Mouse (Mus musculus) embryo, embryonic 10.5 days (tissue): Measurements from ENCODE around the gene Inpp5a.

Experiments used
- DNase-seq: peaks from one replicate; pipeline ENCODE4 v3.0.0-alpha.2; 2015; ENCODE audit warnings: low spot score

Gene Inpp5a

DNA sequence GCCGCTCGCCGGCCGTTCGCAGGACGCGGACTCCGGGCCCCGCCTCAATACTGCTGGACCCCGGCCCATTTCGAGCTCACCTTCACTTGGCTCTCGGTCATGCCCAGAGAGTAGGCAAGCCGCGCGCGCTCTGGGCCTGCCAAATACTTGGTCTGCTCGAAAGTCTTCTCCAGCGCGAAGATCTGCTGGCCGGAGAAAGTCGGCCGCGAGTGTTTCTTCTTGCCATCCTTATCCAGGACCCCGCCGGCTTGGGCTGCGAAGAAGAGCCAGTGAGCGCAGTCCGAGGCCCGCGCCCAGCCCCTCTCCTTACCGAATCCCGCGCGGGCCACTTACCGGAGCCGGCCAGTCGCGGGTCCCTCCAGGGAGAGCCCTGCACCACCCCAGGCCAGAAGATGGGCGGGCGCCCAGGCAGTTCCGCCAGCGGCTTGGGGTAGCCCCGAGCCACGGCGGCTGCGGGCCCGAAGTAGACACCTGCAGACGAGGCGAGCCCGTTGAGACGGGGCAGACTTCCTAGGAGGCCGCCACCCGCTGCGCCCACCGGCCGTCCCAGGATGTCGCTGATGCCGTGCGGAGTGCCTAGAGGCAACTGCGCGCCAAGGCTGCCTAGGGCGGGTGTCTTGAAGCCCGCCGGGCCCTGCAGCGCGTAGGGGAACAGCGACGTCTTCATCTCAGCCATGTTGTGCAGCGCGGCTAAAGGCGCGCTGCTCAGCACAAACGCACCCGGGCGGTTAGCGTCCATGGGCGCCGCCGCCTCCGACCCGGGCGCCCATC lies 193.1 kb downstream of the Inpp5a start:
- peak; percentile 62 for DNase-seq

DNA sequence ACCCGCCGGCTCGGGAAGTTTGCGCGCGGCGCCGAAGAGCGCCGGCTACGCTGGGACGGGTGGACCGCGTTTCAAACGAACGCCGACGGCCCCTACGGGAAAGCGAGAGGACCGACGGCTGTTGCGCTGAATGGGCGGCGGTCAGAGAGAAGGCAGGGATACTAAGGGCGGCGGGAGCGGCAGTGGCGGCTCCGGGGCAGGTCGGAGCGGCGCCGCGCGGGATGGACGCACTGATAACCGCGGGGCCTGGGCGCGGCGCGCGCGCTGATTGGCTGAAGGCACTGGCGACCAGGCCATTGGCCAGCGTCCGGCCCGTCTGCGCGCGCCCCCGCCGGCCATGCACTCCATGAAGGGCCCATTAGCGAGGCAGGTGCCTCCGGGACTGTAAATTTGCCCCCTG lies 193.7 kb downstream of the Inpp5a start, which contains the start of gene Nkx6-2:
Gene Nkx6-2, minus strand, starts transcription at position 203 of the 400 bp plus-strand sequence.
- peak; percentile 85 for DNase-seq

DNA sequence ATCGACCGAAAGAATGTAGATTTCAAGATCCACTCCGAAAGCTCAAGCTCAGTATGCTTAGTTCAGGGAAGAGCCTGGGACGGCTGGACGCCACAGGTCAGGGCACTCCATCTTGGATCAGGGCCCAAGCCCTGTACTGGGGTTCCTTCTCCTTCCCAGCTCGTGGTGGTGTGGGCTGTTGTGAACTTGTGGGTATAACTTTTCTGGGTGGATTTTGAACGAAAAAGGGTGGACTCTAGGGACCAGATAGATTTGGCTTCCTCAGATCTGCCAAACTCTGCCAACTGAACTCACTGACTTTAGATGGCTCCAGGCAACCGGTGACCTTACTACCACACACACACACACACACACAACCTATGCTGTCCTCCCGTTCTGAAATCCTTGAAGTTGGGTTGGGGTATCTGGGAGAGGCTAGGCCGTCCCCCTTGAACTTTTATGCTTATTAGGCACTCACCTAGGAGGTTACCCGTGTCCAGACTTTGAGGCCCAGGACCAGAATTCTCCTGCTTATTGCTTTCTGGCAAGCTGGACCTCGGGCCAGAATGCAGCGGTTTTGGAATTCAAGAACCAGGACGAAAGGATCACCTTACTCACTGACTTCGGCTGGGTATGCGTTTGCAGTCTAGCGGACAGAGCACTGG lies 194.3 kb downstream of the Inpp5a start:
- DNase-seq, result peak; percentile 40

DNA sequence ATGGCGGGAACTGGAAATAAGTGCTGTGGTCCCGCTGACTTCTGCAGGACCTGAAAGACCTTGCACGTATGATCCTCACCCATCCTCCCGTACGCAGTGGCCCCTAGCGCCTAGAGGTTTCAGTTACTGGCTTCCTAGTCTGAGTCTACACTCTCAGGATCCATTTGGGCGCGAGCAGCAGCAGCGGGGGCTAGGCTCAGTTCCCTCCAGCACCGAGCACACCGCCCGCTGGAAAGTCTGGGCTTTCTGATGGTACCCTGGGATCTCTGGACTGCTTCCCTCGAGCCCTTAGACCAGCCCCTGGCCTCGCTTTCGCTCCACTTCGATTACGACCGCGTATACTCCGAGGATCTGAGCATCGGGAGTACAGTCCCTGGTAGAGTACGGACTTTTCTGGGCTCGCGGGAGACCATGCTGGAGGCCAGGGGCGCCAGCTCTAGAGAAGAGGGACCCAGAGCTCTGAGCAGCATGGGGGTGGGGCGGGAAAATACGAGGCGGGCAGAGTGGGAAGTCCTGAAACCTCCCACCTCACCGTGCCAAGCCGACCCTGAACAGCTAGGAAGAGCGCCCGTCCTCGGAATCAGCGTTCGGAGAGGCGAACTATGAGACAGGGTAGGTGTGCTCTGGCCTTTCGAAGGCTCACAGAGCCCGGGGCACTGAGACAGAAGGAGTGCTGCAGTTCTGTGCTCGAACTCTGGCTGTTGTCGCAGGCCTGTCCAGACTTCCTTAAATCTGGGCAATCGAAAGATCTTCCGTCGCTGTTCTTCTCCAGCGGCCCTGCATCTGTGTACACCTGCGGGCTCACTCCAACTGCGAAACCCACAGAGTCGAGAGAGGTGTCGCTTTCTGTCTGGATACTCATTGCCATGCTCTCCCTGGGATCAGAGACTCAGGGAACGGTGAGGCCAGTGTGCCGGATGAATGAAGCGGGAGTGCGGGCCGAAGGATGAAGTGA lies 195.6 kb downstream of the Inpp5a start:
- DNase-seq, result peak; percentile 49

DNA sequence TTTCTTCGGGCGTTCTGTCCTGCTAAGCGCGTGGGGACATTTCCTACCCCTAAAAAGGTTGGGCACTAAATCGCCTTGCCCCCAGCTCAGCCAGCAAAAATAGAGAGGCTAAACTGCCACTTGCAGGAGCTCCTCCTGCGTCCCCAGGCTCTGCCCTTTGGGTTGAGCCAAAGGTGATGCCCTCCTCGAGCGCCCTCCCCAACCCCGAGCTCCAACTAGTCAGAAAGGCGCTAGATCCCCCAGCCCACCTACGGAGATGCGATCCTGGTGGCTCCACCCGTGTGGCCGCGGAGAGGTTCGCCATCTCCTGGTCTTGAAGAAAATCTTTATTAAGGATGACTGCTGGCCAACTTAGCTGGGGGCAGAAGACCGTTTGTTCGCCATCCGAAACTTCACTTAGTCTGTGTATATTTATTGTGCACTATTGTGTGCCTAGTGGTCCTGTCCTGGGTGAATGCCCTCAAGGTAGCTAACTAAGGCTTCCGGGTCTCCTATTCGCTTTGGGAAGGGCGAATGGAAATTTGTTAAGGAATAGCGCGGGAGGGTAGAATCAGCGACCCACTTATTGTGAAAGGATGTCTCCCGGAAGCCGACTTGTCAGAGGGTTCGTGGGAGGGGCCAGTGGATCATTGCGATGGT lies 196.4 kb downstream of the Inpp5a start:
- peak; percentile 31 for DNase-seq

DNA sequence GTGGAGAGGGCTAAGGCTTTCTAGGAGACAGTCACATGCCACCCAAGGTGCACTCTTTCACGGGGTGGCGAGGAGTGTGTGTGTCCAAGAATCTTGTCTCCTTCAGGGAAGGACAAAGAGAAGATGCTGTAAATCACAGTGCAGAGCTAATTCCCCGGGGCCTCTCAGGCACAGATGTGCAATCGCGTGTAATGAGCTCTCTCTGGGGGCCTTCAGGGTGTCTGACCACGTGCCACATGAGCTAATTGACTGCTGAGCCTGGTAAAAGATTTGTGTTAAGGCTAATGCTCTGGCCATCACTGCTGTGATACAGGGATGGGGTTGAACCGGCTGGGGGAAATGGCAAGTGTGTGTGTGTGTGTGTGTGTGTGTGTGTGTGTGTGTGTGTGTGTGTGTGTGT lies 199.0 kb downstream of the Inpp5a start:
- DNase-seq, result peak; percentile 36

- DNase-seq, result peak; percentile 73
These were observed 201.4 kb downstream of the Inpp5a start for GRCm38 (mm10) chr7:139590302-139590701.

DNA sequence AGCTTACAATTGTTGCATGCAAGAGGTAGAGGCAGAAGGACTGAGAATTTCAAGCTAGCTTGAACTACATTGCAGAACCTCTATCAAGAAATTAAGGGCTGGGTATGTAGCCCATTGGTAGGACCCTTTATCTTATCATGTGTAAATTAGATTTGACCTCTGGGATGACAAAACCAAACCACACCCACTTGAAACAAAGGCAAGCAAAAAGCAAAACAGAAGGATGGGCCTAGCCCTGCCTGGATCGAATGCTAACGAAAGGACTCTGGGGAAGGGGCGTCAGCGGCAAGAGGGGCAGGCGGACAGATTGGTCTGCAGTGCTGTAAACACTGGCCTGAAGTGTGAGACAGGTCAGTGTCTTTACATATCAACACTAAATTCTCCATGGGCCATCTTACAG lies 202.4 kb downstream of the Inpp5a start:
- no peak for DNase-seq

DNA sequence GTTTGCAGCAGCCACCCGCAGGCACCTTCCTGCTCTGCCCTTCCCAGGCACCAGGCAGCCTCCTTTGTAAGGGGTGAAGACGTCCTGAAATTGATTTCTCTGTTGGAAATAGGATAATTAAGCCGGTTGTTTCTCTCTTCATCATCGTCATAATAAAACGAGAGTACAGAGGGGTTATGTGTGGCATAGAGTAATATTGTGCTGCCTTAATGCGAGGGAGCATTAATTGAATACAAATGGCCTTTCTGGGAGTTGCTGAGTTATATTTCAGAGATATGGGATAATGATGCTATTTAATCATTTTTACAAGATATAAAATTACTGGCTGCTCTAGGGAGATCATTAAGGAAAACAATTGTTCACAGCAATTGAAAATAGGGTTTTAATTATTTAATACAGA lies 206.4 kb downstream of the Inpp5a start:
- no peak for DNase-seq

- DNase-seq, result no peak
These were observed 207.0 kb downstream of the Inpp5a start for GRCm38 (mm10) chr7:139595862-139596261.

GRCm38 (mm10) chr7:139610328-139610727 lies 221.4 kb downstream of the Inpp5a start:
- no peak for DNase-seq

GRCm38 (mm10) chr7:139615767-139616766 lies 227.2 kb downstream of the Inpp5a start:
- DNase-seq, result peak; percentile 87

DNA sequence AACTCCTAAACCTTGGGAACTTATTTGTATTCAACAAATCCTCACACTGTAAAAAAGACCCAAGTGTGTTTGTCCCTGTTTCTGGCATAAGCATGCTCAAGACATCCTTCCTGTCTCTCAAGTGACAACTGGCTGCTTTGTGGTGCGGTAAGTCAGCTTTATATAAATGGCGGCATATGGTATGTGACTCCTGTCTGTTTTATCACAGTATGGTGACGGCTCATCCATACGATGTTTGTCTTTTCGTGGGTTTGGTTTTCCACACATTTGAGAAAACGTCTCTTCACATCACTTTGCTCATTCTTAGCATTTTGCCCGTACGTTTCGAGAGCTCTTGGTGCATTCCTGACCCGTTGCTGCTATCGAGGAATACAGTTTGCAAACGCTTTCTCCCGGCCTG lies 233.7 kb downstream of the Inpp5a start:
- no peak for DNase-seq

DNA sequence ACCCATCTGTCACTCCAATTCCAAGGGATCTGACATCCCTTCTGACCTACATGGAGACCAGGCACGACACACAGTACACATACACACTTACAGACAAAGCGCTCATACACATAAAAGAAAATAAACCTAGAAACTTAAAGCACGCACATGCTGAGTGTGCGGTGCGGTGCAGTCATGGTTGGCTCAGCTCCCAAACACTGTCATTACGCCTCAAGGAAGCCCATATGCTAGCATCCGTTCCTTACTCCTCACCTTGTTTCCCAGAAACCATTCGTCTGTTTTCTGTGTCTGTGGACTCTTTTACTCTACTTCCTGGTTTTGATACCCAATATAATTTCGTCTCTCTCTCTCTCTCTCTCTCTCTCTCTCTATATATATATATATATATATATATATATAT lies 236.2 kb downstream of the Inpp5a start:
- no peak for DNase-seq
